Mouse (Mus musculus): ENCODE measurements around the gene Calcrl.

GRCm38 (mm10) chr2:84455236-84455799, 30.1 kb upstream of the Calcrl start:
- TF ChIP-seq GATA1 (IDR thresholded peaks at IDR 0.05; ENCODE audit: borderline replicate concordance, low read length) (no peak), FLI1 (IDR thresholded peaks at IDR 0.05; ENCODE audit: low read length) (no peak)

Data from megakaryocyte, embryonic 14.5 days (primary cell).